Mouse (Mus musculus) embryonic facial prominence, embryonic 15.5 days (tissue): Measurements from ENCODE around the gene Edn2. TPM values are rescaled to one million over a fixed set of nuclear protein-coding genes. Genes with fewer than 3 reads are reported as not detected.

Experiments used
- ATAC-seq: fragments of 200-750 bp; cut with Nextera tagmentation; 2 replicates; pipeline ENCODE4 v1.8.0; 2017; ENCODE audit warnings: low read depth, moderate TSS enrichment; ENCODE audit not compliant: insufficient number of reproducible peaks, low FRiP score, low TSS enrichment
- H3K27ac ChIP-seq: fragments of 300-500 bp; sonication (generic); replicated peaks from 2 replicates; pipeline ENCODE4 v1.5.1; 2015; ENCODE audit warnings: mild to moderate bottlenecking, inconsistent platforms
- H3K27me3 ChIP-seq: fragments of 300-500 bp; sonication (generic); 2 replicates; pipeline ENCODE4 v1.6.1; 2015; ENCODE audit warnings: inconsistent platforms
- H3K36me3 ChIP-seq: fragments of 300-500 bp; sonication (generic); 2 replicates; pipeline ENCODE4 v1.6.1; 2015; ENCODE audit warnings: mild to moderate bottlenecking, inconsistent platforms
- H3K4me1 ChIP-seq: fragments of 300-500 bp; sonication (generic); 2 replicates; pipeline ENCODE4 v1.6.1; 2015; ENCODE audit warnings: inconsistent platforms
- H3K4me2 ChIP-seq: fragments of 300-500 bp; sonication (generic); replicated peaks from 2 replicates; pipeline ENCODE4 v1.6.1; 2015; ENCODE audit warnings: mild to moderate bottlenecking, inconsistent platforms
- H3K4me3 ChIP-seq: fragments of 300-500 bp; sonication (generic); replicated peaks from 2 replicates; pipeline ENCODE4 v1.5.1; 2015; ENCODE audit warnings: mild to moderate bottlenecking, inconsistent platforms
- H3K9ac ChIP-seq: fragments of 300-500 bp; sonication (generic); 2 replicates; pipeline ENCODE4 v1.6.1; 2015; ENCODE audit warnings: inconsistent platforms
- H3K9me3 ChIP-seq: fragments of 300-500 bp; sonication (generic); replicated peaks from 2 replicates; pipeline ENCODE4 v1.6.1; 2016; ENCODE audit warnings: inconsistent platforms
- WGBS: fragments of 180-500 bp; shearing (Covaris S2); methylation state at CpG from one replicate; pipeline ENCODE4 v1.1.7; 2015; 5-methylcytosine and 5-hydroxymethylcytosine counted together
- polyA plus RNA-seq: library from polyadenylated mRNA; unstranded; fragments of >200 nt; fragmentation: Nextera tagmentation; extraction: Ambion mirVana; gene quantifications from 2 replicates; pipeline ENCODE4 v1.2.1, GENCODE M21; 2015

The Edn2 gene
- polyA plus RNA-seq, 1 experiment from 2014 or later: 10.1 TPM

- H3K36me3 ChIP-seq: no peaks in the 10 kb centered on the region
- 86% methylated on average over 1 of the region's 1 CpGs for WGBS
- H3K4me1 ChIP-seq: peaks cover 5% of the 10 kb centered on the region; the same call in 1 of the 2 replicates
- no peaks in the 10 kb centered on the region for H3K9me3 ChIP-seq
- no peak for ATAC-seq
- no peak overlapping the region for H3K27ac ChIP-seq
- no peaks in the 10 kb centered on the region for H3K27me3 ChIP-seq
- H3K9ac ChIP-seq: no peak overlapping the region
- H3K4me2 ChIP-seq: no peak overlapping the region
- H3K4me3 ChIP-seq: no peak overlapping the region
Observed at GRCm38 (mm10) chr4:120186441-120186840, 25.4 kb downstream of the Edn2 start.

- WGBS: 2% methylated on average over 4 of the region's 4 CpGs
- no peak overlapping the region for H3K9ac ChIP-seq
- no peaks in the 10 kb centered on the region for H3K27me3 ChIP-seq
- no peak overlapping the region for H3K4me3 ChIP-seq
- H3K36me3 ChIP-seq: no peaks in the 10 kb centered on the region
- H3K4me2 ChIP-seq: no peak overlapping the region
- no peaks in the 10 kb centered on the region for H3K9me3 ChIP-seq
- no peak for ATAC-seq
- peaks cover 5% of the 10 kb centered on the region; the same call in 1 of the 2 replicates for H3K4me1 ChIP-seq
- H3K27ac ChIP-seq: no peak overlapping the region
Observed at GRCm38 (mm10) chr4:120186934-120187333, 25.9 kb downstream of the Edn2 start.

GRCm38 (mm10) chr4:120188204-120188603, 27.2 kb downstream of the Edn2 start:
- 81% methylated on average over 6 of the region's 6 CpGs for WGBS
- H3K27me3 ChIP-seq: no peaks in the 10 kb centered on the region
- no peaks in the 10 kb centered on the region for H3K9me3 ChIP-seq
- no peaks in the 10 kb centered on the region for H3K36me3 ChIP-seq
- no peak overlapping the region for H3K4me3 ChIP-seq
- H3K27ac ChIP-seq: no peak overlapping the region
- no peak overlapping the region for H3K9ac ChIP-seq
- ATAC-seq: no peak
- H3K4me2 ChIP-seq: no peak overlapping the region
- H3K4me1 ChIP-seq: peaks cover 5% of the 10 kb centered on the region; the same call in 1 of the 2 replicates

- WGBS: 66% methylated on average over 10 of the region's 10 CpGs
- H3K27ac ChIP-seq: no peak overlapping the region
- peak; percentile 36; the same call in 1 of the 2 replicates for ATAC-seq
- H3K36me3 ChIP-seq: no peaks in the 10 kb centered on the region
- no peaks in the 10 kb centered on the region for H3K9me3 ChIP-seq
- no peak overlapping the region for H3K4me2 ChIP-seq
- H3K4me3 ChIP-seq: no peak overlapping the region
- H3K27me3 ChIP-seq: no peaks in the 10 kb centered on the region
- H3K4me1 ChIP-seq: peaks cover 5% of the 10 kb centered on the region; the same call in 1 of the 2 replicates
- H3K9ac ChIP-seq: no peak overlapping the region
Observed at GRCm38 (mm10) chr4:120188651-120189161, 27.7 kb downstream of the Edn2 start.

DNA sequence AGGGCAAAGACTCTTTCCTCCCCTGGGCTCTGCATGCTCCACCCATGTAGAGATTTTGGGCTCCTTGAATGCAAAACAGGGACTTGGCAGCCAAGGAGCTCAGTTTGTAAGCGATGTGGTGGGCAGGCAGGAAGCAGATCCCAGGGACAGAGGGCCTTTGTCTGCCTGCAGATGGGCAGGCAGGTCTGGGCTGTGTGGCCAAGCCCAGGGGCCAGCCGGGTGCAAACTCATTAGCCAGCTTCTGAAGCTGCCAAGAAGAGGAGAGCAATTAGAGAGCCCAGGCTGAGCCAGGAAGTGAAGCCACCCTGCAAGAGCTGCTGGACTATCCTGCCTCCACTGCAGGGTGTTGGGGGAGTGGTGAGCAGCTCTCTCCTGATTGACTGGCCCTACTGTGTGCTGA, 28.9 kb downstream of the Edn2 start:
- Histone ChIP-seq H3K4me1 (peaks cover 13% of the 10 kb centered on the region), H3K4me2 (no peak overlapping the region), H3K9ac (no peak overlapping the region), H3K4me3 (no peak overlapping the region), H3K9me3 (no peaks in the 10 kb centered on the region), H3K27ac (no peak overlapping the region), H3K36me3 (no peaks in the 10 kb centered on the region), H3K27me3 (no peaks in the 10 kb centered on the region)
- 25% methylated on average over 2 of the region's 2 CpGs for WGBS
- no peak for ATAC-seq

GRCm38 (mm10) chr4:120191987-120192386, 31.0 kb downstream of the Edn2 start:
- ATAC-seq: no peak
- Histone ChIP-seq H3K4me1 (peaks cover 13% of the 10 kb centered on the region), H3K9me3 (no peaks in the 10 kb centered on the region), H3K9ac (no peak overlapping the region), H3K36me3 (no peaks in the 10 kb centered on the region), H3K4me2 (no peak overlapping the region), H3K27me3 (no peaks in the 10 kb centered on the region), H3K27ac (no peak overlapping the region), H3K4me3 (no peak overlapping the region)
- 71% methylated on average over 2 of the region's 2 CpGs for WGBS

GRCm38 (mm10) chr4:120194026-120194425, 33.0 kb downstream of the Edn2 start:
- H3K36me3 ChIP-seq: no peaks in the 10 kb centered on the region
- no peak overlapping the region for H3K4me2 ChIP-seq
- ATAC-seq: no peak
- H3K27ac ChIP-seq: no peak overlapping the region
- no peak overlapping the region for H3K4me3 ChIP-seq
- H3K27me3 ChIP-seq: no peaks in the 10 kb centered on the region
- 67% methylated on average over 5 of the region's 5 CpGs for WGBS
- H3K4me1 ChIP-seq: peaks cover 18% of the 10 kb centered on the region
- no peaks in the 10 kb centered on the region for H3K9me3 ChIP-seq
- H3K9ac ChIP-seq: no peak overlapping the region

DNA sequence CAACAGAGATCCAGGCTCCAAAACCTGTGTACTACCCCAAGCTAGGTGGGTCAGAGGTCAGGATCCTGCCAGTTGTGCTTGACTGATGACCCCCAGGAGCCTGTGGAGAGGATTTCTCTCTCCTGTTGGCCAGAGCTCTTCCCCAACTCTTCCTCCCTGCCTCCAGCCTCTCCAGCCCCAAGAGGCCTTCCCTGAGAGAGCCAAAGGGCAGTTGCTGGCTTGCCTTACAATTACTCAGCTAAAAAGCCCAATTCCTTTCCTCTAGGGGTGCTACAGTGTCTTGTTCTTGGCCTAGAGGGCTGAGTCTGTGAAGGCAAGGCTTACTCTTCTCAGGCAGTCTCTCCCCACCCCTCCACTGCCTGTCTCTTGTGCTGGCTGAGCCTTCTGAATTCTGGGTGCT, 34.0 kb downstream of the Edn2 start:
- no peak overlapping the region for H3K9ac ChIP-seq
- H3K4me2 ChIP-seq: no peak overlapping the region
- no peaks in the 10 kb centered on the region for H3K27me3 ChIP-seq
- H3K9me3 ChIP-seq: no peaks in the 10 kb centered on the region
- H3K4me1 ChIP-seq: peaks cover 27% of the 10 kb centered on the region
- H3K27ac ChIP-seq: no peak overlapping the region
- H3K4me3 ChIP-seq: no peak overlapping the region
- H3K36me3 ChIP-seq: no peaks in the 10 kb centered on the region
- no peak for ATAC-seq

GRCm38 (mm10) chr4:120199184-120199885, 38.3 kb downstream of the Edn2 start:
- ATAC-seq: peak; percentile 25; the same call in 1 of the 2 replicates
- peak overlapping the region; percentile 48; the same call in 1 of the 2 replicates for H3K27ac ChIP-seq

GRCm38 (mm10) chr4:120200551-120201266, 39.7 kb downstream of the Edn2 start:
- no peak overlapping the region for H3K4me3 ChIP-seq
- H3K36me3 ChIP-seq: no peaks in the 10 kb centered on the region
- WGBS: 63% methylated on average over 7 of the region's 7 CpGs
- H3K4me1 ChIP-seq: peaks cover 40% of the 10 kb centered on the region
- no peaks in the 10 kb centered on the region for H3K9me3 ChIP-seq
- no peak overlapping the region for H3K4me2 ChIP-seq
- no peak overlapping the region for H3K9ac ChIP-seq
- H3K27ac ChIP-seq: no peak overlapping the region
- no peak for ATAC-seq
- no peaks in the 10 kb centered on the region for H3K27me3 ChIP-seq

More at GRCm38 (mm10) chr4:120199184-120199885, 38.3 kb downstream of the Edn2 start:
- Histone ChIP-seq H3K9me3 (no peaks in the 10 kb centered on the region), H3K27me3 (no peaks in the 10 kb centered on the region), H3K4me1 (peaks cover 33% of the 10 kb centered on the region), H3K36me3 (no peaks in the 10 kb centered on the region), H3K4me2 (no peak overlapping the region), H3K9ac (no peak overlapping the region), H3K4me3 (no peak overlapping the region)
- 41% methylated on average over 9 of the region's 9 CpGs for WGBS

DNA sequence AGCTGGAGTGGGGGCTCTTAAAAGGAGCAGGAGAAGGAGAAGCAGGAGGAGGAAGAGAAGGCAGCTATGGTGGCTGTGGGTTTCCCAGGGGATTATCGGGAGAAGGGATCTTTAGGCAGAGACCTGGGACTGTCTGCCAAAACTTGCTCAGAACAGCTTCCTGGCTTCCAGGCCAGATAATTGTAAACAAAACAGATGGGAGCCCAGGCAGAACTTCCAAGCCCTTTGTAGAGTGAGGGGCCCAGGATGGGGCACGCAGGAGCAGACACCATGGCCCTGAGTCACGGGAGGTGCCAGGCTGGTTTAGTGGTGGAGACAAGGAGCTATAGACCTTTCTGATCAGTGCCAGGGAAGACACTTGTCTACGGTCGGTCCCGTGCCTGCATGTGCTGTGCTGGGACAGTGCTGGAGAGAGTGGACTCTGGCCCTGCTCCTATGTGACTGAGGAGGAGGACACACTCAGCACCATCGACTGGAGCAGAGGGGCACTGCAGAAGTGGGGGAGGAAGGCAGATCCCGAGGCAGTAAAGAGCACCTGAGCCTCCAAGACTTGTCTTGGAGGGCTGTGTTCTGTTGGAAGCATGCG, 43.4 kb downstream of the Edn2 start:
- WGBS: 37% methylated on average over 9 of the region's 9 CpGs
- peak overlapping the region; percentile 60 for H3K27ac ChIP-seq

More for the DNA sequence above, 43.4 kb downstream of the Edn2 start:
- no peak for ATAC-seq
- Histone ChIP-seq H3K36me3 (no peaks in the 10 kb centered on the region), H3K4me3 (no peak overlapping the region), H3K9ac (no peak overlapping the region), H3K27me3 (no peaks in the 10 kb centered on the region), H3K9me3 (no peaks in the 10 kb centered on the region), H3K4me2 (no peak overlapping the region), H3K4me1 (peaks cover 28% of the 10 kb centered on the region)
